Mouse (Mus musculus) layer of hippocampus, adult 18-20 months (tissue): Measurements from ENCODE around the gene Olfr872. TPM values are rescaled to one million over a fixed set of nuclear protein-coding genes. Genes with fewer than 3 reads are reported as not detected.
"Not testable (repeated sequence)": the region's sequence is repeated elsewhere in the genome, so short reads cannot be mapped to it uniquely, and the experiment has no call there.

Experiments
- DNase-seq, 2 experiments: peaks; one replicate each; pipeline ENCODE4 v3.0.0; 2022; ENCODE audit warnings: low spot score in 2 of 2
- long read RNA-seq: library from polyadenylated mRNA; stranded (forward); transcript quantifications from one replicate; pipeline ENCODE4 v2.0.0, GENCODE M21; 2021
- total RNA-seq, 2 experiments: library from RNA; stranded (reverse); gene quantifications; 2 replicates each; pipeline ENCODE4 v1.2.3; 2021

The Olfr872 gene
- not detected for total RNA-seq
- long read RNA-seq = 0 reads

GRCm38 (mm10) chr9:20236819-20237218 lies at the start of gene Olfr872:
TSS of gene Olfr872 (plus strand) at chr9:20237119.
- DNase-seq = no peak

- DNase-seq = no peak
Observed at GRCm38 (mm10) chr9:20202131-20202530, 34.8 kb upstream of the Olfr872 start.

GRCm38 (mm10) chr9:20203413-20203984 lies 33.4 kb upstream of the Olfr872 start:
- DNase-seq = not testable (repeated sequence)

DNA sequence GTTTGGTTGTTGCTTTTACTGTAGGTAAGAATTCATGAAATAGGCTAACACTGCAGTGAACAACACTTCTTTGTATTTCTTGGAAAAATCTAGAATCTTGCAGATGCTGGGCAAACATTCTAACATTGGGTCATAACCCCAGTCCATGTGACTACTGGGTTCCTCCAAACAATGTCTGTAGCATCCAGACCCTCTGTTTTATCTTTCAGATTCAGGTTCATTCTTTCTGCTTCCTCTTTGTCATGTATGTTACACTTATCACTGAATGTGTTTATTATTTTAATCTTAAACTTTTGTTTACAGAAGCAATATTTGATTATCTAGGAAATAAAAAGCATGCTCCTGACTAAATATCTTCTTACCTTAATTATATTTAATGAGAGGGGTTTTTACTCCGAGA lies 26.1 kb upstream of the Olfr872 start:
- no peak for DNase-seq

- DNase-seq = no peak
Observed at GRCm38 (mm10) chr9:20211477-20211876, 25.4 kb upstream of the Olfr872 start.

- DNase-seq = no peak
Observed at GRCm38 (mm10) chr9:20211907-20212306, 25.0 kb upstream of the Olfr872 start, which contains the start of gene Olfr871. TSS of gene Olfr871 (plus strand) at chr9:20212207.

DNA sequence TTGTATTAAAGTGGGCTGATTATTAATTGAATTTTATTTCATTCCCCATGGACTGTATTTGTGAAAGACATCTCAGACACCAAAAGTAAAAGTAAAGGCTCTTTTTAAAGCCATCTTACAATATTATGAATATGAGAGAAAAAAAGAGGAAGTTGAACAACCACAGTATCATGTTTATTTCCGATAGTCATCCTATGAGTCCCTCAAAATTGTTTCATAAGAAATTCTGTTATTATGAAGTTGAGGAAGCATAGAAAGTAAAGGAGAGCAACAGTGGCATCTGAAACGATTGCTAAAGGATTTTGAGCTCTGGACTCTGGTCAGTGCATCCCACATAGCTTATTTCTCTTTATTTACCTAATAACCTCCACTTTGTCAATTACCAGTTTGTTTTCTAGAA lies 459 bp downstream of the Olfr872 start:
- no peak for DNase-seq

- DNase-seq = no peak
Observed at GRCm38 (mm10) chr9:20282051-20282450, 45.1 kb downstream of the Olfr872 start, which contains the start of gene Olfr39. TSS of gene Olfr39 (plus strand) at chr9:20282351.

- DNase-seq = not testable (repeated sequence)
Observed at GRCm38 (mm10) chr9:20295562-20295961, 58.6 kb downstream of the Olfr872 start.

GRCm38 (mm10) chr9:20298232-20298631 lies 61.3 kb downstream of the Olfr872 start, which contains the start of gene Olfr873:
TSS of gene Olfr873 (plus strand) at chr9:20298532.
- no peak for DNase-seq

Other genes starting within 250 kb of the Olfr872 start
- not detected for gene Olfr866, start 209.1 kb upstream of the Olfr872 start, total RNA-seq
- not detected for gene Olfr867, start 179.6 kb upstream of the Olfr872 start, total RNA-seq
- not detected for gene Olfr868, start 138.5 kb upstream of the Olfr872 start, total RNA-seq
- gene Olfr869, start 108.1 kb upstream of the Olfr872 start, total RNA-seq = not detected
- gene Olfr870, start 63.1 kb upstream of the Olfr872 start, total RNA-seq = not detected
- not detected for gene Olfr871, start 24.9 kb upstream of the Olfr872 start, total RNA-seq
- not detected for gene Olfr39, start 45.2 kb downstream of the Olfr872 start, total RNA-seq
- gene Olfr873, start 61.4 kb downstream of the Olfr872 start, total RNA-seq = not detected
- not detected for gene Olfr18, start 99.0 kb downstream of the Olfr872 start, total RNA-seq
- 1 to 10 TPM; 9.3 to 9.6 TPM for gene Zfp560, start 148.1 kb downstream of the Olfr872 start, total RNA-seq
- 10 to 100 TPM; 21.2 to 26.0 TPM for gene Zfp26, start 223.0 kb downstream of the Olfr872 start, total RNA-seq